Mouse (Mus musculus) spleen, embryonic (tissue): ENCODE results near the gene Zmiz2.

Experiments
- CTCF ChIA-PET: fragments of 350-600 bp; sonication (Branson Sonifier 250); formaldehyde crosslinking; loops from one replicate; lab custom pipeline; 2022; lab: Charles Lee

The Zmiz2 gene

DNA sequence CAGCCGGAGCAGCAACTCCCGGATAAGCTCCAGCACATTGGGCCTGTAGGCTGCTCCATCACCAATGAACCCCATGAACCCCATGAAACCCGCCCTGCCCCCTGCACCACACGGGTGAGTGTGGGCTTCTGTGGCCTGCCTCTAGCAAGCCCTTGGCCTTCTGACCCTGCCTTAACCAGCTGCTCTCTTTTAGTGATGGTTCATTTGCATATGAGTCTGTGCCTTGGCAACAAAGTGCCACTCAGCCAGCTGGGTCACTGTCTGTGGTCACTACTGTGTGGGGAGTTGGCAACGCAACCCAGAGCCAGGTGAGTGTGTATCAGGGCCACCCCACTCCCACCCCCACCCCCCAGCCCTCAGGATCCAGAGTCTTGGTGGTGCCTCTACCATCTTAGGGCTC, 6.7 kb downstream of the Zmiz2 start:
- CTCF ChIA-PET, result no interaction called here

DNA sequence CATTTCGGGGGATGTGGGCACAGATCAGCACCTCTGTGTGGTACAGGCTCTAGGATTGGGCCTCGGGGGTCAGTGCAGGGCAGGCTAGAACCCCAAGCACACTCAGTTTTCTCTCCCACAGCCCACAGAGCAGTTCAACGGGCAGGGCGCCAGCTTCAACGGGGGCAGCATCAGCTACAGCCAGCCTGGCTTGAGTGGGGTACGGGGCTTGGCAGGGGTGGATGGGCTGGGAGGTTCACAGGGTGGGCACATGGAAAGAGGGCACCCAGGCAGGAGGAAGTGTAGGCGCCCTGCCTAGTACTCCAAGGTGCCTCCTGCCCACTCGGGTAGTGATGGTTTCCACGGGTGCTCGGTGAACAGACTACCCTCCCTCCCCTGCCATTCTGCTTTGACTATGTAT, 9.3 kb downstream of the Zmiz2 start:
- CTCF ChIA-PET, result no interaction called here

DNA sequence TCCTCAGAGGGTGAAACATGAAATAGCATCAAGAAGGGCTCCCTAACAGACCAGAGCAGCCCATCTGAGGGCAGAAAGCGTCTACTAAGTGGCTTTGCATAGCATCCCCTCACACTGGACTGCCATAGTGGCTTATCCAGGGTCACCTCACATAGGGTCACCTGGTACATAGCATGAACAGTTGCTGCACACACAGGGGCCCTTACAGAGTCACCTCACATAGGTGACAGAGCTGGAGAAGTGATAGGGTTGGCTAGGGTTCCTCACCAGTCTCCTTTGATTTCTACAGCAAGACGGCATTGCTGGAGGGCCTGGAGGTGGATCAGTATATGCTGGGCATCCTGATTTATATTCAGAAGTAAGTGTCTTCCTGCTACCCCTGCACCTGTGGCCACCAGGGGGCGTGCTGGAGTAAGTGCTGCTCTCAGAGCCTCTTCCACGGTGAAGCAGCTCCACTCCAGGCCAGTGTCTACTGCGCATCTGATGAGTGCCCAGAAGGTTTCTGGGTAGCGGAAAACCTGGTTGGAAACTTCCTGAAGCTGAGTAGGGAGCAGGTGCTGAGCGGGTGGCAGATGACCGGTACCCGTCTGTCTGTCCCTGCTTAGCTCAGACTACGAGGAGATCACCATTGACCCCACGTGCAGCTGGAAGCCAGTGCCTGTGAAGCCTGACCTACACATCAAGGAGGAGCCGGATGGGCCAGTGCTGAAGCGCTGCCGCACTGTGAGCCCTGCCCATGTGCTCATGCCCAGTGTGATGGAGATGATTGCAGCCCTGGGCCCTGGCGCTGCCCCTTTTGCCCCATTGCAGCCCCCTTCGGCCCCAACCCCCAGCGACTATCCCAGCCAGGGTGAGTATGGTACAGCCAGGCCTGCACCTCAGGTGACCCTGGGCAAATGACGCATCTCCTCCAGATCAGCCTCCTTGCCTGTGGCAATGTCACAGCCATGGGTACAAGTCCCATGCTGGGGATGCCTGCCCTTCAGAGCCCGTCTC, 13.9 kb downstream of the Zmiz2 start:
- CTCF ChIA-PET, result interaction anchor here (0.9 to 1.1 kb wide), 2 partner anchors 8 to 12 kb away, joined by 3 to 4 read pairs; no protein-coding TSS in a partner anchor

DNA sequence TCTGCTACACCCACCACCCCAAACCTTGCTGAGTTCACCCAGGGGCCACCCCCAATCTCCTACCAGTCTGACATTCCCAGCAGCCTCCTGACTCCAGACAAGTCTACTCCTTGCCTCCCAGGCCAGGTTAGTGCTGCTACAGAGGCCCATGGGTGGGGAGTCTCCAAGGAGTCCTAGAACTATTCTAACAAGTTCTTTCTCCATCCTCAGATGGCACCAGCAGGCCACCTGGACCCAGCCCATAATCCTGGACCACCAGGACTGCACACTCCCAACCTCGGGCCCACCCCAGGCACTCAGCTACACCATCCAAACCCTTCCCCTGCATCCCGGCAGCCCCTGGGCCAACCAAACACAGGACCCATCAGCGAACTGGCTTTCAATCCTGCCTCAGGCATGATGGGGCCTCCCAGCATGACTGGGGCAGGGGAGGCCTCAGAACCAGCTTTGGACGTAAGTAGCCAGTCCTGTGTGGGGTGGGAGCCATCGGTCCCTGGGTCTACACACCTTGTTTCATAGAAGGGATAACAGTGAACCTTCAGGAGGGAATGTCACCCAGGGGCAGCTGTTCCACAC, 15.0 kb downstream of the Zmiz2 start:
- CTCF ChIA-PET, result interaction anchor here (0.6 kb wide), 1 partner anchor 13 kb away, joined by 5 read pairs; no protein-coding TSS in a partner anchor

DNA sequence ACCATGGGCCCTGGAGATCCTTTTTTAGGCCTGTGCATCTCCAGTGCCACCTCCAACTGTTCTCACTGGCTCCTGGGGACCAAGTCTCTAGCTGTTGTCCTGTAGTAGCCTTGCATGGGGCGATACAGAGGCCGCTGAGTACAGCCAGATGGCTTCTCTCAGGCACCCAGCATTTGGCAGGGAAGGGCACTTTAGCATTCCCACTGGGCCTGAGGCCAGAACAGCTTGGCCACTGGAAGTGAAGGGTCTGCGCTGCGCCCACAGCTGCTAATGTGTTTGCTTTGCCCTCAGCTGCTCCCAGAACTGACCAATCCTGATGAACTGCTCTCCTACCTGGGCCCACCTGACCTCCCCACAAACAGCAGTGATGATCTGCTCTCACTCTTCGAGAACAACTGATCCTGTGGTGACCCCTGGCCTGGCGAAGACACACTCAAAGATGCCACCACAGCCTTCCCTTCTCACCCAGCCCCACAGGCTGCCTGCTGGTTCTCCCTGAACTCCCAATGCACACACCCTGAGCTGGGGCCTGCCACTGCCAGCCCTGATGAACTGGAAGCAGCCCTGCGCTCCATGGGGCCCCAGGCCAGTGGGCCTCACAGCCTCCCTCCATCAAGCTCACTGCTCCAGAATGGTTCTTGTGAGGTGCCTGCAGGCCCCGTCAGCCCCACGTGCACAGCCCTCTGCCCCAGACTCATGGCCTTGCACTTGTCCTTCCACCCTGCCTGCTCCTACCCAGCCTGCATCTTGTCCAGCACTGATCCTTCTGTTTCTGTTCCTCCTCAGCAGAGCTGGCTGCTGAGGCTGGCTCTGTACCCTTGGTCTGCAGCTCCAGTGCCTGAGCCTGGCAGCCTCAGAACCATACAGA, 16.1 kb downstream of the Zmiz2 start:
- CTCF ChIA-PET, result interaction anchor here (0.6 kb wide), 2 partner anchors 14 to 15 kb away, joined by 3 to 5 read pairs; no protein-coding TSS in a partner anchor

DNA sequence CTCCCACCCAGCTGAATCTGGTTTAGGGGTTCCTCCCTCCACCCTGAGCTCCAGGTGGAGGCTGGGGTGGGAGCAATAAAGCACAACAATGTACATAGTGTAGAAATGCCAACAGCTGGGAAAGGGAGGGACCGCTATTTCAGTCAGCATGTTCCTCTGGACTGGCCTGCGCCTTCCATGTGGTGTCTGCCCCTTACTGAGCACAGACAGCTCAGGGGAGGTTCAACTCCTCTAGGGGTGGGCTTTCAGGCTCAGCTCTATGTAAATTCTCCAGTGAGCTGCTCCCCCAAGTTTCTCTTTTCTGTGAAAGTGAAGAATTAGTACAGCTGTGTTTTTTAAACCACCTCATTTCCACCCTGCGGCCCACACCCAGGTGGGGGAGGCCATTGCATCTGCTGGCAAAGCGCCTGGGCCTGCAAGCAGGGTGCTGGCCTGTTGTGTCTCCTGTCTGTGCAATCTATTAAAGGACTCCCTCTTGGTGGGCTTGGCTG, 16.8 kb downstream of the Zmiz2 start:
- CTCF ChIA-PET, result interaction anchor here (0.6 kb wide), 1 partner anchor 15 kb away, joined by 3 read pairs; no protein-coding TSS in a partner anchor

DNA sequence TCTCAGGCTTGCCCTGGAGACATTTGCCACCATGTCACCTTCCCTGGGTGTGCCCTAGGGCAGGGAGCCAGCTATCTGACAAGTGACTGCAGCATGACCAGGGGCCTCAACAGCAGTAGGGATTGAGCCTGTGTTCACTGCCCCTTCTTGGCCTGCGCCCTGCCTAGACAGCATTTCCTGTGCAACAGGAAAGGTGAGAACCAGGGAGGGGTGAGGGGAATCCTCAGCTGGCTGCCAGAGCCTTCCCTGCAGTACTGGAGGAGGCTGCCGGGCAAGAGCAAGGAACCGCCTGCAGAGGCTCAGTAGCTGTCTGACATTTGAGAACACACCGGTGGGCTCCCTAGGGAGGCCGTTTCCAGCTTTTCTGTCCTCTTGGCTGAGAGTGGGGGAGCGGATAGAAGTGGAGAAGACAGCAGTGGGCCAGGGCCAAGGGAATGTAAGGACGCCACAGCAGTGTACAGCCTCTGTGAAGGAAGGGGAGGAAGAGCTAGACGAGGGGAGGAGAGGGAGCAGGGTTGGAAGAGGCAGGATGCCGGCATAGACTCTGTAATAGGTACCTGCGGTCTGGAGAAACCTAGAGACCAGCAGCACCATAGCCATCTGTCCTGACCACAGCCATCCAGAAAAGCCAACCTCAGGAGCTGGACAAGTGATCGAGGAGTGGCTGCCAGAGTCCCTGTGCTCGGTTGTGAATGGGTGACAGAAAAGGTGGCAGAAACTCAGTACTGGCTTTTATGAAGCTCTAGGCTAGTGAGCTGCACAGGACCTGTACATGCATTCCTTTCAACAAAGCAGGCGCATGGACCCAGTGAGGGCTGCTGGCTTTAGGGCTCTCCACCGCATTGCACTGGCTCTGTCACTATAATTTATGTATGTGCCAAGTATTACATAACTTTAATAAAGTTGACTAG, 17.6 kb downstream of the Zmiz2 start:
- CTCF ChIA-PET, result no interaction called here

DNA sequence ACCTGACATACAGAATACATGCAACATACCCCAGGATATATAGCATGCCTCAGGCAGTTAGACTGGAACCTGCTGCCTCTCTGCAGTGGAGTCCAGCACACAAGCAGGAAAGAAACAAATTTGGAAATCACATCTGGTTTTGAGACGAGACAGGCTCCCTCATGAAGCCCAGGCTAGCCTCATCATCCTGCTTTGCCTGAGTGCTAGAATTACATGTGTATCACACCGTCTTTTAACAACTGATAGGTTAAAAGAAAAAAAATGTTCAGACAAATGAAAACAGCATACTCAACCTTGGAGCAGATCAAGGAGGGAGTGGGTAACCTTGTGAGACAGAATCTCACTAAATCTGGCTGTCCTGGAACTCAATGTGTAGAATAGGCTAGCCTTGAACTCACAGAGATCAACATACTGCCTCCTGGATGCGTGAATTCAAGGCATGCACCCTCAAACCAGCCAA, 18.3 kb downstream of the Zmiz2 start:
- CTCF ChIA-PET, result no interaction called here

DNA sequence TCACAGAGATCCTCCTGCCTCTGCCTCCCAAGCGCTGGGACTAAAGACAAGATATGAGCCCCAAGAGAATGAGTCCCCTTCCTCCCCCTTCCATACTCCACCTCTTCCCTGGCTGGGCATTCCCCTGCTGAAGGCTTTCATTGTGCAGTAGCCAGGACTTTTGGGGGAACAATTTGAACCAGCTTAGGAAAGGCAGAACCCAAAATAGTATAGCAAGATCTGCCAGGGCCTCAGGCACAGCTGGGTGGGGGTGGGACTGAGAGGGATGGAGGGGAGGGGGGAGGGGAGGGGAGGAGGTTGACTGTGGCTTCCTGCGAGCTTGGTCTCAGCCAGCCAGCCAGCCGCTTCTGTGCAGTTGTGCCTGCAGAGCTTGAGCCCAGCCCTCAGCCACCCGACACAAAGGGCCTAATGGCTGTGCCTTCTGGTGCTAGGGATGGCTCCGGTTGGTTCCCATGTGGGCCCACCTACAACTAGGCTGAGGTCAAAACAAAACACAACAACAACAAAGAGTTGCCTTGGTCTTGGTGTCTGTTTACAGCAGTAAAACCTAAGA, 21.3 kb downstream of the Zmiz2 start:
- CTCF ChIA-PET, result no interaction called here

DNA sequence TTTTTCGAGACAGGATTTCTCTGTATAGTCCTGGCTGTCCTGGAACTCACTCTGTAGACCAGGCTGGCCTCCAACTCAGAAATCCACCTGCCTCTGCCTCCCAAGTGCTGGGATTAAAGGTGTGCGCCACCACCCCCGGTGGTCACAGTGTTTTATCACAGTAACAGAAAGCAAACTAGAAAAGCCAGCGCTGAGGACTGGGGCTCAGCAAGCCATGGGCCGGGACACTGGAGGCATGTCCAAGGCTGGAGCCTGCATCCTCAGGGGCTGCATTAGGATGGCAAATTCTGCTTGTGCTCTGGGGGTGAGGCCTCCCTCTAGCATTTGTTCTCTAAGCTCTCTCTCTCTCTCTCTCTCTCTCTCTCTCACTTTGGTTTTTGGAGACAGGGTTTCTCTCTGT, 21.9 kb downstream of the Zmiz2 start:
- CTCF ChIA-PET, result interaction anchor here (1.3 kb wide), 1 partner anchor 8 kb away, joined by 4 read pairs; no protein-coding TSS in a partner anchor

DNA sequence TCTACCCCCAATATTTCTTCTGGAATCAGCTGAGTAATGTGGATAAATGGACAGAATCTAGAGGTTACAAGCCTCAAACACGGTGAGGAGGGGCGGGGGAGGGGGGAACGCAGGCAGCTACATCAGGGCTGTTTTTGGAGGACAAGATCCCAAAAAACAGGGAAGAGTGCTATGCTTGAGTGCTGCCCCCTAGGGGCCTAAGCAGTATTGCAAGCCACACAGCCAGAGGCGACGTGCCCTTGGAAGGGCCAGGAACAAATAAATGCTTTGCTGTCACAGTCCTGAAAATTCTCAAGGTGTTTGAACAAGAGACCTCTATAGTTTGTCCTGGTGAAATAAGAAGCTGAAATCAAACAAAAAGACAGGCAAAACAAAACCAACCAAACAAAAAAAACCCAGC, 22.8 kb downstream of the Zmiz2 start:
- CTCF ChIA-PET, result interaction anchor here (0.6 to 1.3 kb wide), 4 partner anchors 9 to 66 kb away, joined by 3 to 4 read pairs (median 4); no protein-coding TSS in a partner anchor

DNA sequence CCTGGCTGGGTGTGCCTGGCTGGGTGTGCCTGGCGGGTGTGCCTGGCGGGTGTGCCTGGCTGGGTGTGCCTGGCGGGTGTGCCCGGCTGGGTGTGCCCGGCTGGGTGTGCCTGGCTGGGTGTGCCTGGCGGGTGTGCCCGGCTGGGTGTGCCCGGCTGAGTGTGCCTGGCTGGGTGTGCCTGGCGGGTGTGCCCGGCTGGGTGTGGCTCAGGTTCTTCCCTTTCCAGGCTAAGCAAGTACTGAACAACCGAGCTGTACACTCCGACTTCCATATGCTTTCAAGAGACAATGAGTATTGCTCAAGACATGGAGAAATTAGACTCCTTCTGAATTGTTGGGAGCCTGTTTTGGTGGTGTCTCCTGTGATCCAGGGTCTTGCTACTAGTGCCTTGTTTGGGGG, 24.4 kb downstream of the Zmiz2 start:
- CTCF ChIA-PET, result interaction anchor here (0.5 kb wide), 2 partner anchors 221 to 365 kb away, joined by 5 to 7 read pairs; no protein-coding TSS in a partner anchor

DNA sequence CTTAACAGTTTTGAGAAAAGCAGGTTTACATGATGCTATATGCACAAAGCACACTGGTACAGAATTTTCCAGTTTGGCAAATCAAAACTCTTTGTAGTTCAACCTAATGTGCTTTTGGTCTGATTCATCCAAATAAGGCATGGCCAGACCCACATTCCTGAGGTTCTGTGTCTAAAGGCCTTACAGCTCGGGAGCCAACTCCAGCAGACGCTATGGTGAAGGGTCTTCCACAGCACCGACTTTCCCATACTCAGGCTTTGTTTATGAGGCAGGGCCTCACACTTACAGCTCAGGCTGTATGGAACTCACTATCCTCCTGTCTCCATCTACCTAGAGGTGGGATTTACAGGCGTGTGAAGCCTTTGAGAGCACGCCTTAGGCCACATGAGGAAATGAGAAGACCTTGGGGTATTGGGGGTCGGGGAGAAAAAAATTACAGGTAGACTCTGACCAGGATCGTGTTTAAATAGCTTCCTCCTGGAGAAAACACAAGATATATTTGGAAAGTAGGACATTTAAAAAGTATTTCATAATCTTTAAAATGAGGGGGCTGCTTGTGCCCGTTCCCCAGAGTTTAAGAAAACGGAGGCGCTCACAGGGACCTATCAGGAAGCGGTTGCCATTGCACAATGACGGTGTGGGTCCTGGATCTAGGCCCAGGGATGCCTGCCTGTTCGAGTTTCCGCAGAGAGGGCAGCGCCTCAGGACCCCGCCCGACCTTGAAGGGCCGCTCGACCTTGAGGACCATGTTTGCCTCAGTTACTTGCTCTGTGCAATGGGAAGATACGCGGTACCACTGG, 26.1 kb downstream of the Zmiz2 start, which contains the start of gene Ppia:
Ppia (plus strand) TSS at position 693 of the 800 bp plus-strand sequence.
- CTCF ChIA-PET, result interaction anchor here (0.6 kb wide), 1 partner anchor 12 kb away, joined by 3 read pairs; no protein-coding TSS in a partner anchor

DNA sequence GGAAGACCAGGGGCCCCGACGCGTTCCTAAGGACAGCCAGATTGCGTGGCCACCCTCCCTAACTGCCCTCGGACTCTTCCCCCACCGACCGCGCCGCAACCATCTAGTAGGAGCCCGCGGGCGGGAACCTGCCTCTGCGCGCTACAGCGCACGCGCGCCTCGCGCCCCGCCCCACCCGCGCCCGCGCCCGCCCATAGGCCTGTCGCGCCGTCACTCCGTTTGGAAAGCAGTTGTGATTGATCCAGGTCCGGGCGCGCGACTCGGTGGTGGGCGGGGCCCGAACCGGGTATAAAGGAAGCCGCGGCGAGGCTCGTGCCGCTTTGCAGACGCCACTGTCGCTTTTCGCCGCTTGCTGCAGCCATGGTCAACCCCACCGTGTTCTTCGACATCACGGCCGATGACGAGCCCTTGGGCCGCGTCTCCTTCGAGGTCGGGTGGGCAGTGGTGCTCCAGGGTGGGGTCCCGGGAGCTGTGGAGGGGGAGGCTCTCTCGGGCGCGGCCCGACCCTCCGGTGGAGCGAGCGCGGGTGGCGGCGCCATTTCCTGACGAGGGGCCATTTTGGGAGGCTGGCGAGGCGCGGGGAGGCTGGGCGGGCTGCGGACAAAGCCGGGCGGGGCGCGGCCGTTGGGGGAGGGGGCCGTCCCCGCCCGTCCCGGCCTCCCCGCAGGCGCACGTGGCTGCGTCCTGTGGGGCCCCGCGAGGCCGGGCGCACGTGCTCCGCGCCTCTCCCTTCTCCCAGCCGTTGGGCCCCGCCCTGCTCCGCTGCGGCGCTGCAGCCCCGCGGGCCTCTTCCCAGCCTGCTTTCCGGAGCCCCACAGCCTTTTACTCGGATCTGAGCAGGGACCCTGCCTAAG, 26.9 kb downstream of the Zmiz2 start:
- CTCF ChIA-PET, result no interaction called here

DNA sequence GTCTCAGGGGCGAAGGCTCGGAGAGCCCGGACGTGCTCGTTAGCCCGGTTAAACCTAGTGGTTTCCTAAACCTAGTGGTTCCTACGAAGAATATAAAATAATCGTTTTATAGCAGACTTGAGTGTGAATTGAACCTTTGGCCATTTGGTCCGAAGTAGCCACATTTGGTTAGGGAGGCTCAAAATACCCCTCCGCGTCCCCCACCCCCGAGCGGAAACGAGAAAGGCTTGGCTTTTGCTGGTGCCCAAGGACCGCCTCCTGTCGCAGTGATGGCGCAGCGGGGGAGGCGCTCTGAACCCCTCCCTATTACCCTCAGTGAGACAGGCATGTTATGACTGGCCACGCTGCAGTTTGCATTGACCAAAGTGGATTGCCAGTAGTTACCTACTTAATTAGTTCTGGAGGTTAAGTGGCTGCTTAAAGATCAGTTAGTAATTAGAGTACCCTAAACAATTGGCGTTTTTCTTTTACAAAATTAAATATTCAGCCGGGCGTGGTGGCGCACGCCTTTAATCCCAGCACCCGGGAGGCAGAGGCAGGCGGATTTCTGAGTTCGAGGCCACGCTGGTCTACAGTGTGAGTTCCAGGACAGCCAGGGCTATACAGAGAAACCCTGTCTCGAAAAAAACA, 27.6 kb downstream of the Zmiz2 start:
- CTCF ChIA-PET, result no interaction called here

DNA sequence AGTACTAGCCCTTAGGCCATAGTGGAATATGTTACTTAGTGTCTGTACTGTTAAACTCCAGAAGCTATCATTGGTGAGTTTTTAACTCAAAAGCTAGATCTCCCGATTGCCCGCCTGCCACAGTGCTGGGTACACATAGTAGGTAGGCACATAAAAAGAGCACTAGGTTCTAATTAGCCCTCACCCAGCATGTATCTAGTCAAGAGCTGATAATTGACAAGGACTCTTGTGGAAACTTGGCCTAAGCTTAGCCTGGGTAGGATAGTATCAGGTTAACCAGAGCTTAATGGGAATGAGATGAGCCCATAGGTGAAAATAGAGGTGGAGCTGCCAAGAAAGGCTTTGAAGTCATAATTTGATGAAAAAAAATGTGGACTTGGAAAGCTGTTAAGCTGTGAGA, 28.2 kb downstream of the Zmiz2 start:
- CTCF ChIA-PET, result interaction anchor here (1.7 kb wide), 1 partner anchor 14 kb away, joined by 3 read pairs; no protein-coding TSS in a partner anchor

DNA sequence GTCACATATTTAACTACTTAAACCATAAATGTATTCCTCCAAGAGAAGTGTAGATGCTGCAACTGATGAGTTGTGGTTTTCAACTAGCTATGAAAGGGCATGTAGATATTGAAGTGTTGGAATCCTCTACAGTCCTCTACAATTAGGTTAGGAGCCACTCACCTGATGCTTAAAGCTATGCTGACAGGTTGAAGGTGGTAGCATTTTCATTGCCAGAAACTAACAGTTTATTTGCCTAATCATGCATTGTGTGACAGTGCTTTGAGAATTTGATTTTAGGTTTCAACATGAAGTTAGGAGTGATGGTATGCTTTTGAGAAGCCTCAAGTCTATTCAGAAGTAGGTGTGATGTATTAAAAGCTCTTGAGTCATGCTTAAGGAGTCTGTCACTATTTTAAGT, 28.6 kb downstream of the Zmiz2 start:
- CTCF ChIA-PET, result interaction anchor here (0.8 to 1.7 kb wide), 2 partner anchors 13 to 27 kb away, joined by 3 to 4 read pairs; no protein-coding TSS in a partner anchor
